Mouse (Mus musculus): ENCODE data around the gene Kif21a. TPM values are rescaled to one million over a fixed set of nuclear protein-coding genes. Genes with fewer than 3 reads are reported as not detected.
A peak's percentile ranks its signal among the peaks of the same experiment; 100 is the strongest.

Kif21a gene
- polyA plus RNA-seq, 1 experiment = 80.0 TPM

- DNase-seq (ENCODE audit: low read depth) = no peak
- TF ChIP-seq CTCF (IDR thresholded peaks at IDR 0.05; ENCODE audit: borderline replicate concordance, extremely low read depth, insufficient read depth, insufficient read length) (no peak), POLR2A (IDR thresholded peaks at IDR 0.05; ENCODE audit: borderline replicate concordance, extremely low read depth, insufficient read depth, insufficient read length, poor library complexity, severe bottlenecking) (no peak)
Observed at GRCm38 (mm10) chr15:90991843-90992242, 57.9 kb downstream of the Kif21a start.

GRCm38 (mm10) chr15:90987714-90988250, 62.0 kb downstream of the Kif21a start:
- no peak for DNase-seq (ENCODE audit: low read depth)
- TF ChIP-seq CTCF (IDR thresholded peaks at IDR 0.05; ENCODE audit: borderline replicate concordance, extremely low read depth, insufficient read depth, insufficient read length) (no peak), POLR2A (IDR thresholded peaks at IDR 0.05; ENCODE audit: borderline replicate concordance, extremely low read depth, insufficient read depth, insufficient read length, poor library complexity, severe bottlenecking) (no peak)

- no peak for DNase-seq (ENCODE audit: low read depth)
- peak; percentile 5; the same call in 1 of the 2 replicates for TF ChIP-seq CTCF (IDR thresholded peaks at IDR 0.05; ENCODE audit: borderline replicate concordance, extremely low read depth, insufficient read depth, insufficient read length)
- TF ChIP-seq POLR2A (IDR thresholded peaks at IDR 0.05; ENCODE audit: borderline replicate concordance, extremely low read depth, insufficient read depth, insufficient read length, poor library complexity, severe bottlenecking) = no peak
Observed at GRCm38 (mm10) chr15:90975914-90976313, 73.8 kb downstream of the Kif21a start.

- peak; percentile 63 for DNase-seq (ENCODE audit: low read depth)
- TF ChIP-seq CTCF (IDR thresholded peaks at IDR 0.05; ENCODE audit: borderline replicate concordance, extremely low read depth, insufficient read depth, insufficient read length) (no peak), POLR2A (IDR thresholded peaks at IDR 0.05; ENCODE audit: borderline replicate concordance, extremely low read depth, insufficient read depth, insufficient read length, poor library complexity, severe bottlenecking) (no peak)
Observed at GRCm38 (mm10) chr15:90971914-90972767, 77.6 kb downstream of the Kif21a start.

DNA sequence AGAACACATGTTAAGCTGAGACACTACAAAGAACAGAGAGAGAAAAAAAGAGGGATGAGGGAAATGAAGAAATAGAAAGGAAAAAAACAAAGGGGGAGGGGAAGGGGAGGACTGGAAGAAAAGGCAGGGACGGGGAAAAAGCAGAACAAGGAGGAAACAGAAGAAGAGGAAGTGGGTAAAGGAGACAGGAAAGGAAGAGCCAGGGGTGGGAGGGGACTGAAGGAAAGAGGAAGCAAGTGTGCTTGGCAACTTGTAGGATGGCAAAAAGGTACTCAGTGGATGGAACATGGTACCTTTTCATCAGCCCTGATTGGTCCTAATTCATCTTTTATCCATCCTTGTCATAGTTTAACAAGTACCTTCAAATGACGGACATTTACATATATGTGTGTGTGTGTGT, 86.4 kb downstream of the Kif21a start:
- TF ChIP-seq POLR2A (IDR thresholded peaks at IDR 0.05; ENCODE audit: borderline replicate concordance, extremely low read depth, insufficient read depth, insufficient read length, poor library complexity, severe bottlenecking) (no peak), CTCF (IDR thresholded peaks at IDR 0.05; ENCODE audit: borderline replicate concordance, extremely low read depth, insufficient read depth, insufficient read length) (no peak)

GRCm38 (mm10) chr15:90962548-90962947, 87.2 kb downstream of the Kif21a start:
- no peak for DNase-seq (ENCODE audit: low read depth)
- TF ChIP-seq CTCF (IDR thresholded peaks at IDR 0.05; ENCODE audit: borderline replicate concordance, extremely low read depth, insufficient read depth, insufficient read length) (no peak), POLR2A (IDR thresholded peaks at IDR 0.05; ENCODE audit: borderline replicate concordance, extremely low read depth, insufficient read depth, insufficient read length, poor library complexity, severe bottlenecking) (no peak)

More for the DNA sequence above, 86.4 kb downstream of the Kif21a start:
- DNase-seq (ENCODE audit: low read depth) = no peak

- TF ChIP-seq CTCF (IDR thresholded peaks at IDR 0.05; ENCODE audit: borderline replicate concordance, extremely low read depth, insufficient read depth, insufficient read length) = no peak
- TF ChIP-seq POLR2A (IDR thresholded peaks at IDR 0.05; ENCODE audit: borderline replicate concordance, extremely low read depth, insufficient read depth, insufficient read length, poor library complexity, severe bottlenecking) = no peak
- DNase-seq (ENCODE audit: low read depth) = no peak
Observed at GRCm38 (mm10) chr15:90960831-90961554, 88.8 kb downstream of the Kif21a start.

DNA sequence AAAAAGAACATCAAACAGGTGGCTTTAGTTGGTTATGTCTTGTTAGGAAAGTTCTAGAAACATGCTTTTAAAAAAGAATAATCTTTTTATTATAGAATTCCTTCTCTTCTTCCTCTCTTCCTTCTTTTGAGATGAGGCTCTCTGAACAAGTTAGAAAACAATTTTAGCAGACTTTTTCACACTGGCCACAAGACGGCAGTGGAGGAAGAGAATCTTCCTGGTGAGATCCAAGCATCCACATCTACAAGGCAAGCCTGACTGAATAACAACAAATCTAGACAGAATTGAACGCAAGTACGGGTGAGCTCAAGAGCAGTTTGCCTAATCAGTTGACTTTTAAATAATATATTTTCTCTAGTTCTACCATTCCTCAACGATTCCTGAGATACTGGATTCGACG, 98.4 kb downstream of the Kif21a start:
- DNase-seq (ENCODE audit: low read depth) = no peak
- TF ChIP-seq POLR2A (IDR thresholded peaks at IDR 0.05; ENCODE audit: borderline replicate concordance, extremely low read depth, insufficient read depth, insufficient read length, poor library complexity, severe bottlenecking) (no peak), CTCF (IDR thresholded peaks at IDR 0.05; ENCODE audit: borderline replicate concordance, extremely low read depth, insufficient read depth, insufficient read length) (no peak)

GRCm38 (mm10) chr15:90938469-90938868, 111.3 kb downstream of the Kif21a start:
- no peak for TF ChIP-seq POLR2A (IDR thresholded peaks at IDR 0.05; ENCODE audit: borderline replicate concordance, extremely low read depth, insufficient read depth, insufficient read length, poor library complexity, severe bottlenecking)
- TF ChIP-seq CTCF (IDR thresholded peaks at IDR 0.05; ENCODE audit: borderline replicate concordance, extremely low read depth, insufficient read depth, insufficient read length) = no peak
- DNase-seq (ENCODE audit: low read depth) = no peak

GRCm38 (mm10) chr15:90935579-90935978, 114.2 kb downstream of the Kif21a start:
- peak; percentile 31 for DNase-seq (ENCODE audit: low read depth)

DNA sequence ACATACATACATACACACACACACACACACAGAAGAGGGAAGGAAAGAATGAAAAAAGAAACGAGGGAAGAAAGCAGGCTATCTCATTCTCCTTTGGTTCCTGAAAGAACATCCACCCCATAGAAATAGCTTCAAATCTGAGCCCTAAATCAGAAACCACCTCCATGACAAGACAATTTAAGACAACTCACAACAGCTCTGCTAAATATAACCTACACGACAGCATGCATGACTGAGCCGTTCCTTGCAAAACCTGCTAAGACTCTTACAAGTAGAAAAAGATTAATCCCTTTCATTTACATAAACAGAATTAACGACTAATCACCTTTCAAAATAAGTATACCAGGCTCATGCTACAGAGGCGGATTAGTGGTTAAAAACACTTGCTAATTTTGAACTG, 118.3 kb downstream of the Kif21a start:
- DNase-seq (ENCODE audit: low read depth) = no peak
- TF ChIP-seq POLR2A (IDR thresholded peaks at IDR 0.05; ENCODE audit: borderline replicate concordance, extremely low read depth, insufficient read depth, insufficient read length, poor library complexity, severe bottlenecking) (no peak), CTCF (IDR thresholded peaks at IDR 0.05; ENCODE audit: borderline replicate concordance, extremely low read depth, insufficient read depth, insufficient read length) (no peak)

More at GRCm38 (mm10) chr15:90935579-90935978, 114.2 kb downstream of the Kif21a start:
- TF ChIP-seq CTCF (IDR thresholded peaks at IDR 0.05; ENCODE audit: borderline replicate concordance, extremely low read depth, insufficient read depth, insufficient read length) (no peak), POLR2A (IDR thresholded peaks at IDR 0.05; ENCODE audit: borderline replicate concordance, extremely low read depth, insufficient read depth, insufficient read length, poor library complexity, severe bottlenecking) (no peak)

Data from brain, embryonic 14.5 days (tissue).